Mouse (Mus musculus) lung, adult 2 months (tissue): ENCODE measurements around the gene Ffar1. TPM values are rescaled to one million over a fixed set of nuclear protein-coding genes. Genes with fewer than 3 reads are reported as not detected.

Experiments used
- DNase-seq: peaks from one replicate; pipeline ENCODE4 v3.0.0; 2022
- H3K4me1 ChIP-seq: fragments of 200-500 bp; 2 replicates; pipeline ENCODE4 v1.6.1; 2011; ENCODE audit warnings: low read length; ENCODE audit not compliant: control insufficient read depth, insufficient read depth
- H3K4me3 ChIP-seq: fragments of 200-500 bp; replicated peaks from 2 replicates; pipeline ENCODE3; 2011; ENCODE audit warnings: low read depth, mild to moderate bottlenecking, control low read depth, low read length; ENCODE audit errors: extremely low read depth
- CTCF ChIP-seq: fragments of 200-500 bp; IDR thresholded peaks from 2 replicates; pipeline ENCODE4 v1.5.1; 2011; ENCODE audit warnings: mild to moderate bottlenecking, low read length, control low read depth; ENCODE audit not compliant: insufficient read depth
- POLR2A ChIP-seq: fragments of 200-500 bp; IDR thresholded peaks from 2 replicates; pipeline ENCODE4 v1.6.1; 2011; ENCODE audit warnings: low read depth, mild to moderate bottlenecking, control low read depth, low read length, borderline replicate concordance; ENCODE audit errors: extremely low read depth
- WGBS: fragments of 180-500 bp; shearing (Covaris S2); methylation state at CpG from one replicate; pipeline ENCODE4 v1.1.7; 2018; 5-methylcytosine and 5-hydroxymethylcytosine counted together
- polyA plus RNA-seq: library from polyadenylated mRNA; depleted of rRNA; stranded (reverse); fragments of >200 nt; gene quantifications from 2 replicates; pipeline ENCODE4 v1.2.3, GENCODE M21; 2012; rRNA removed

Ffar1 gene
- 0.78 and 1.3 TPM in 2 replicates for polyA plus RNA-seq

- H3K4me3 ChIP-seq, result no peak within 1 kb of the TSS
- no peaks in the 10 kb centered on the region for H3K4me1 ChIP-seq
- TF ChIP-seq CTCF, result no peak
- no peak for TF ChIP-seq POLR2A
- 83% methylated on average over 12 of the region's 12 CpGs for WGBS
- DNase-seq, result no peak
Measured at GRCm38 (mm10) chr7:30861464-30861863, at the start of gene Ffar1. Gene Ffar1 (minus strand): TSS chr7:30861564.

- DNase-seq, result no peak
- TF ChIP-seq POLR2A (no peak), CTCF (no peak)
- Histone ChIP-seq H3K4me1 (peaks cover 2% of the 10 kb centered on the region; the same call in 1 of the 2 replicates), H3K4me3 (no peak overlapping the region)
- WGBS, result 63% methylated on average over 6 of the region's 6 CpGs
Measured at GRCm38 (mm10) chr7:30909773-30910172, 48.4 kb upstream of the Ffar1 start.

- 19% methylated on average over 17 of the region's 17 CpGs for WGBS
- Histone ChIP-seq H3K4me3 (peak overlapping the region; percentile 51), H3K4me1 (peaks cover 2% of the 10 kb centered on the region; the same call in 1 of the 2 replicates)
- TF ChIP-seq CTCF, result no peak
- no peak for TF ChIP-seq POLR2A
- no peak for DNase-seq
Measured at GRCm38 (mm10) chr7:30908992-30909431, 47.6 kb upstream of the Ffar1 start.

GRCm38 (mm10) chr7:30908277-30908991 is 47.1 kb upstream of the Ffar1 start:
- DNase-seq, result peak; percentile 30
- peaks cover 2% of the 10 kb centered on the region; the same call in 1 of the 2 replicates for H3K4me1 ChIP-seq
- peak overlapping the region; percentile 51 for H3K4me3 ChIP-seq
- TF ChIP-seq CTCF, result no peak
- no peak for TF ChIP-seq POLR2A
- WGBS, result 3% methylated on average over 26 of the region's 26 CpGs

GRCm38 (mm10) chr7:30904042-30904441 is 42.7 kb upstream of the Ffar1 start:
- whole genome bisulfite sequencing, result 27% methylated on average over 4 of the region's 4 CpGs
- peaks cover 2% of the 10 kb centered on the region; the same call in 1 of the 2 replicates for H3K4me1 ChIP-seq
- no peak overlapping the region for H3K4me3 ChIP-seq
- DNase-seq, result no peak
- TF ChIP-seq CTCF, result peak; percentile 44; the same call in 1 of the 2 replicates
- no peak for TF ChIP-seq POLR2A

GRCm38 (mm10) chr7:30895217-30895616 is 33.9 kb upstream of the Ffar1 start:
- TF ChIP-seq POLR2A, result no peak
- no peak for TF ChIP-seq CTCF
- WGBS, result 73% methylated on average over 3 of the region's 3 CpGs
- no peak for DNase-seq
- Histone ChIP-seq H3K4me1 (no peaks in the 10 kb centered on the region), H3K4me3 (no peak overlapping the region)

GRCm38 (mm10) chr7:30892515-30892914 is 31.2 kb upstream of the Ffar1 start:
- no peak for DNase-seq
- Histone ChIP-seq H3K4me1 (no peaks in the 10 kb centered on the region), H3K4me3 (no peak overlapping the region)
- WGBS, result 33% methylated on average over 3 of the region's 3 CpGs
- no peak for TF ChIP-seq CTCF

GRCm38 (mm10) chr7:30891746-30892145 is 30.4 kb upstream of the Ffar1 start:
- no peaks in the 10 kb centered on the region for H3K4me1 ChIP-seq
- DNase-seq, result no peak
- WGBS, result 79% methylated on average over 9 of the region's 9 CpGs
- no peak overlapping the region for H3K4me3 ChIP-seq
- TF ChIP-seq CTCF (no peak), POLR2A (no peak)

- H3K4me1 ChIP-seq, result no peaks in the 10 kb centered on the region
- no peak overlapping the region for H3K4me3 ChIP-seq
- 34% methylated on average over 2 of the region's 2 CpGs for WGBS
- DNase-seq, result no peak
- no peak for TF ChIP-seq CTCF
- TF ChIP-seq POLR2A, result no peak
Measured at GRCm38 (mm10) chr7:30890681-30891080, 29.3 kb upstream of the Ffar1 start.

- no peaks in the 10 kb centered on the region for H3K4me1 ChIP-seq
- H3K4me3 ChIP-seq, result no peak overlapping the region
- no peak for TF ChIP-seq CTCF
- TF ChIP-seq POLR2A, result no peak
- no peak for DNase-seq
- WGBS, result 74% methylated on average over 7 of the region's 7 CpGs
Measured at GRCm38 (mm10) chr7:30888786-30889185, 27.4 kb upstream of the Ffar1 start.
